Mouse (Mus musculus) cerebellum, adult 2 months (tissue): ENCODE results near the gene Mup10. TPM values are rescaled to one million over a fixed set of nuclear protein-coding genes. Genes with fewer than 3 reads are reported as not detected.
"Not testable (repeated sequence)": the region's sequence is repeated elsewhere in the genome, so short reads cannot be mapped to it uniquely, and the experiment has no call there.

Source experiments
- DNase-seq, 2 experiments: peaks; one replicate each; pipeline ENCODE4 v3.0.0; 2021
- H3K27ac ChIP-seq: fragments of 200-500 bp; 2 replicates; pipeline ENCODE4 v1.5.1; 2012; ENCODE audit warnings: low read length, control low read depth, inconsistent platforms; ENCODE audit not compliant: insufficient read depth
- H3K27me3 ChIP-seq: fragments of 200-500 bp; 2 replicates; pipeline ENCODE4 v1.6.1; 2012; ENCODE audit warnings: inconsistent platforms, mild to moderate bottlenecking, low read length, moderate library complexity; ENCODE audit not compliant: control insufficient read depth, insufficient read depth
- H3K4me1 ChIP-seq: fragments of 200-500 bp; 2 replicates; pipeline ENCODE4 v1.6.1; 2011; ENCODE audit warnings: low read length; ENCODE audit not compliant: control insufficient read depth, insufficient read depth
- H3K4me3 ChIP-seq: fragments of 200-500 bp; replicated peaks from 2 replicates; pipeline ENCODE3; 2011; ENCODE audit warnings: mild to moderate bottlenecking, low read depth, low read length, control low read depth; ENCODE audit not compliant: insufficient read depth
- WGBS: fragments of 180-500 bp; shearing (Covaris S2); methylation state at CpG from one replicate; pipeline ENCODE4 v1.1.7; 2018; 5-methylcytosine and 5-hydroxymethylcytosine counted together
- polyA plus RNA-seq: library from polyadenylated mRNA; depleted of rRNA; stranded (reverse); fragments of >200 nt; gene quantifications from 2 replicates; pipeline ENCODE4 v1.2.3, GENCODE M21; 2012; rRNA removed

Gene Mup10
- not detected in 2 replicates for polyA plus RNA-seq

- DNase-seq, H3K27me3 ChIP-seq, H3K27ac ChIP-seq, H3K4me3 ChIP-seq, H3K4me1 ChIP-seq: not testable (repeated sequence)
- WGBS: 87% methylated on average over 2 of the region's 2 CpGs
Observed at GRCm38 (mm10) chr4:60582099-60582498, at the start of gene Mup10. Mup10 (minus strand) TSS chr4:60582199.

Other genes starting within 250 kb of the Mup10 start
- gene Mup9, start 160.2 kb downstream of the Mup10 start, polyA plus RNA-seq: not detected in 2 replicates
- not detected in 2 replicates for gene Mup1, start 80.2 kb downstream of the Mup10 start, polyA plus RNA-seq
- gene Mup11, start 80.2 kb upstream of the Mup10 start, polyA plus RNA-seq: not detected in 2 replicates
- gene Mup12, start 159.1 kb upstream of the Mup10 start, polyA plus RNA-seq: not detected in 2 replicates
- gene Mup22, start 239.3 kb upstream of the Mup10 start, polyA plus RNA-seq: not detected in 2 replicates